Mouse (Mus musculus) heart, adult 9 months (tissue): ENCODE data around the gene Polr3gl.

Experiments
- DNase-seq, 2 experiments: peaks; one replicate each; pipeline ENCODE4 v3.0.0; 2022; ENCODE audit warnings: low spot score in 2 of 2

Polr3gl gene

GRCm38 (mm10) chr3:96573611-96574511, 20.1 kb downstream of the Polr3gl start:
- peak in 1 of 2 experiments; percentile 78 for DNase-seq

- peak; percentile 81 to 84 for DNase-seq
Observed at GRCm38 (mm10) chr3:96571896-96572698, 21.9 kb downstream of the Polr3gl start.

- no peak for DNase-seq
Observed at GRCm38 (mm10) chr3:96571336-96571735, 22.6 kb downstream of the Polr3gl start.

GRCm38 (mm10) chr3:96570643-96571042, 23.3 kb downstream of the Polr3gl start:
- DNase-seq = peak in 1 of 2 experiments; percentile 28

GRCm38 (mm10) chr3:96569966-96570605, 23.9 kb downstream of the Polr3gl start:
- DNase-seq = peak in 1 of 2 experiments; percentile 14

GRCm38 (mm10) chr3:96569506-96569905, 24.5 kb downstream of the Polr3gl start:
- peak; percentile 62 to 69 for DNase-seq

- peak; percentile 48 to 51 for DNase-seq
Observed at GRCm38 (mm10) chr3:96568605-96569004, 25.4 kb downstream of the Polr3gl start.

- DNase-seq = no peak
Observed at GRCm38 (mm10) chr3:96566661-96567450, 27.1 kb downstream of the Polr3gl start.

- no peak for DNase-seq
Observed at GRCm38 (mm10) chr3:96565105-96565504, 28.9 kb downstream of the Polr3gl start.

- peak; percentile 72 to 86 for DNase-seq
Observed at GRCm38 (mm10) chr3:96564633-96565032, 29.3 kb downstream of the Polr3gl start.

- DNase-seq = peak; percentile 63 to 75
Observed at GRCm38 (mm10) chr3:96563911-96564632, 29.9 kb downstream of the Polr3gl start.

- peak in 1 of 2 experiments; percentile 22 for DNase-seq
Observed at GRCm38 (mm10) chr3:96563267-96563666, 30.7 kb downstream of the Polr3gl start.

- DNase-seq = peak; percentile 68 to 69
Observed at GRCm38 (mm10) chr3:96561946-96562681, 31.9 kb downstream of the Polr3gl start.

GRCm38 (mm10) chr3:96560881-96561668, 32.9 kb downstream of the Polr3gl start:
- DNase-seq = peak in 1 of 2 experiments; percentile 29

GRCm38 (mm10) chr3:96559911-96560850, 33.8 kb downstream of the Polr3gl start:
- DNase-seq = peak; percentile 40 to 48

GRCm38 (mm10) chr3:96559398-96559910, 34.5 kb downstream of the Polr3gl start:
- peak in 1 of 2 experiments; percentile 43 for DNase-seq

GRCm38 (mm10) chr3:96558668-96559196, 35.2 kb downstream of the Polr3gl start:
- DNase-seq = peak in 1 of 2 experiments; percentile 30
